Mouse (Mus musculus): ENCODE measurements around the gene Rbm18. TPM values are rescaled to one million over a fixed set of nuclear protein-coding genes. Genes with fewer than 3 reads are reported as not detected.
"Not testable (repeated sequence)": the region's sequence is repeated elsewhere in the genome, so short reads cannot be mapped to it uniquely, and the experiment has no call there.

Gene Rbm18
- 10 to 100 TPM; 46.1 to 52.7 TPM for total RNA-seq (2021)

GRCm38 (mm10) chr2:36136300-36136941 lies at the start of gene Rbm18, which contains the start of gene Mrrf:
Rbm18 (minus strand) TSS chr2:36136773.
Mrrf (plus strand) TSS chr2:36136389.
- peak; percentile 96 to 97 for DNase-seq (ENCODE audit: low spot score in 2 of 2)
- intact Hi-C loops (cut with DNase I): loop anchor here (1.0 kb wide), 2 partner anchors 62 to 87 kb away; partner anchors contain the start of genes Morn5 and Ndufa8

GRCm38 (mm10) chr2:36184876-36185275 lies 48.3 kb upstream of the Rbm18 start:
- intact Hi-C loops (cut with DNase I): no loop called here

GRCm38 (mm10) chr2:36184192-36184591 lies 47.6 kb upstream of the Rbm18 start:
- no peak for DNase-seq (ENCODE audit: low spot score in 2 of 2)
- intact Hi-C loops (cut with DNase I): no loop called here

More at GRCm38 (mm10) chr2:36184876-36185275, 48.3 kb upstream of the Rbm18 start:
- DNase-seq (ENCODE audit: low spot score in 2 of 2): peak in 1 of 2 experiments; percentile 31

- intact Hi-C loops (cut with DNase I): no loop called here
- DNase-seq (ENCODE audit: low spot score in 2 of 2): no peak
These were observed 46.7 kb upstream of the Rbm18 start for GRCm38 (mm10) chr2:36183278-36183677.

GRCm38 (mm10) chr2:36181587-36182368 lies 45.2 kb upstream of the Rbm18 start:
- intact Hi-C loops (cut with DNase I); DNase-seq (ENCODE audit: low spot score in 2 of 2): not testable (repeated sequence)

GRCm38 (mm10) chr2:36179487-36179886 lies 42.9 kb upstream of the Rbm18 start:
- no peak for DNase-seq (ENCODE audit: low spot score in 2 of 2)
- intact Hi-C loops (cut with DNase I): no loop called here

- intact Hi-C loops (cut with DNase I): no loop called here
- DNase-seq (ENCODE audit: low spot score in 2 of 2): no peak
These were observed 36.0 kb upstream of the Rbm18 start for GRCm38 (mm10) chr2:36172574-36172973.

- intact Hi-C loops (cut with DNase I): no loop called here
- no peak for DNase-seq (ENCODE audit: low spot score in 2 of 2)
These were observed 35.6 kb upstream of the Rbm18 start for GRCm38 (mm10) chr2:36172136-36172535.

- intact Hi-C loops (cut with DNase I): no loop called here
- no peak for DNase-seq (ENCODE audit: low spot score in 2 of 2)
These were observed 32.6 kb upstream of the Rbm18 start for GRCm38 (mm10) chr2:36169176-36169575.

- intact Hi-C loops (cut with DNase I): no loop called here
- no peak for DNase-seq (ENCODE audit: low spot score in 2 of 2)
These were observed 31.5 kb upstream of the Rbm18 start for GRCm38 (mm10) chr2:36167990-36168618.

- intact Hi-C loops (cut with DNase I): no loop called here
- no peak for DNase-seq (ENCODE audit: low spot score in 2 of 2)
These were observed 22.8 kb upstream of the Rbm18 start for GRCm38 (mm10) chr2:36159336-36159735.

- intact Hi-C loops (cut with DNase I): no loop called here
- DNase-seq (ENCODE audit: low spot score in 2 of 2): no peak
These were observed 20.9 kb upstream of the Rbm18 start for GRCm38 (mm10) chr2:36157461-36157860.

GRCm38 (mm10) chr2:36152401-36152800 lies 15.8 kb upstream of the Rbm18 start:
- DNase-seq (ENCODE audit: low spot score in 2 of 2); intact Hi-C loops (cut with DNase I): not testable (repeated sequence)

- intact Hi-C loops (cut with DNase I): no loop called here
- DNase-seq (ENCODE audit: low spot score in 2 of 2): no peak
These were observed 12.3 kb upstream of the Rbm18 start for GRCm38 (mm10) chr2:36148876-36149365.

GRCm38 (mm10) chr2:36139096-36139495 lies 2.5 kb upstream of the Rbm18 start:
- intact Hi-C loops (cut with DNase I): no loop called here
- no peak for DNase-seq (ENCODE audit: low spot score in 2 of 2)

GRCm38 (mm10) chr2:36135887-36136286 lies 686 bp downstream of the Rbm18 start:
- intact Hi-C loops (cut with DNase I): loop anchor here (1.0 kb wide), 2 partner anchors 62 to 87 kb away; partner anchors contain the start of genes Morn5 and Ndufa8
- DNase-seq (ENCODE audit: low spot score in 2 of 2): no peak

GRCm38 (mm10) chr2:36129051-36129450 lies 7.5 kb downstream of the Rbm18 start:
- DNase-seq (ENCODE audit: low spot score in 2 of 2): no peak
- intact Hi-C loops (cut with DNase I): no loop called here

GRCm38 (mm10) chr2:36127973-36128372 lies 8.6 kb downstream of the Rbm18 start:
- DNase-seq (ENCODE audit: low spot score in 2 of 2): no peak
- intact Hi-C loops (cut with DNase I): no loop called here

- no peak for DNase-seq (ENCODE audit: low spot score in 2 of 2)
- intact Hi-C loops (cut with DNase I): no loop called here
These were observed 9.7 kb downstream of the Rbm18 start for GRCm38 (mm10) chr2:36126795-36127429.

- no peak for DNase-seq (ENCODE audit: low spot score in 2 of 2)
- intact Hi-C loops (cut with DNase I): no loop called here
These were observed 23.9 kb downstream of the Rbm18 start for GRCm38 (mm10) chr2:36112632-36113031.

Data from left cerebral cortex, postnatal 36 days (tissue).